Mouse (Mus musculus) lung, embryonic 14.5 days (tissue): ENCODE results near the gene 6430571L13Rik. TPM values are rescaled to one million over a fixed set of nuclear protein-coding genes. Genes with fewer than 3 reads are reported as not detected.

Experiments
- ATAC-seq: fragments of 200-750 bp; cut with Nextera tagmentation; 2 replicates; pipeline ENCODE4 v1.8.0; 2017; ENCODE audit warnings: mild to moderate bottlenecking, moderate TSS enrichment, moderate library complexity; ENCODE audit not compliant: insufficient read depth
- DNase-seq: peaks from one replicate; pipeline ENCODE4 v3.0.0-alpha.2; 2015
- H3K27ac ChIP-seq: fragments of 300-500 bp; sonication (generic); 2 replicates; pipeline ENCODE4 v1.5.1; 2014; ENCODE audit warnings: low read depth, mild to moderate bottlenecking, moderate library complexity
- H3K27me3 ChIP-seq: fragments of 300-500 bp; sonication (generic); 2 replicates; pipeline ENCODE4 v1.6.1; 2014; ENCODE audit warnings: low read length, control low read depth; ENCODE audit not compliant: insufficient read depth
- H3K36me3 ChIP-seq: fragments of 300-500 bp; sonication (generic); 2 replicates; pipeline ENCODE4 v1.6.1; 2014; ENCODE audit warnings: control low read depth; ENCODE audit not compliant: insufficient read depth
- H3K4me1 ChIP-seq: fragments of 300-500 bp; sonication (generic); 2 replicates; pipeline ENCODE4 v1.6.1; 2014; ENCODE audit warnings: antibody characterized with exemption, control low read depth; ENCODE audit not compliant: insufficient read depth
- H3K4me2 ChIP-seq: fragments of 300-500 bp; sonication (generic); 2 replicates; pipeline ENCODE4 v1.6.1; 2014; ENCODE audit warnings: mild to moderate bottlenecking
- H3K4me3 ChIP-seq: fragments of 300-500 bp; sonication (generic); 2 replicates; pipeline ENCODE4 v1.5.1; 2014; ENCODE audit warnings: low read depth, low read length
- H3K9ac ChIP-seq: fragments of 300-500 bp; sonication (generic); 2 replicates; pipeline ENCODE4 v1.6.1; 2014
- H3K9me3 ChIP-seq: fragments of 300-500 bp; sonication (generic); 2 replicates; pipeline ENCODE4 v1.6.1; 2016; ENCODE audit warnings: low read depth, low read length, control low read depth
- CTCF ChIP-seq: IDR thresholded peaks from 2 replicates; pipeline ENCODE4 v1.5.1; 2016; ENCODE audit warnings: antibody characterized with exemption, low read depth
- WGBS: fragments of 180-500 bp; shearing (Covaris S2); extraction: QIAGEN DNeasy Blood & Tissue Kit; methylation state at CpG from one replicate; pipeline ENCODE4 v1.1.7; 2014; 5-methylcytosine and 5-hydroxymethylcytosine counted together
- polyA plus RNA-seq: library from polyadenylated mRNA; unstranded; fragments of >200 nt; fragmentation: Nextera tagmentation; extraction: Ambion mirVana; gene quantifications from 2 replicates; pipeline ENCODE4 v1.2.1, GENCODE M21; 2014

Gene 6430571L13Rik
- polyA plus RNA-seq, 1 experiment from 2014 or later = 0.28 TPM

DNA sequence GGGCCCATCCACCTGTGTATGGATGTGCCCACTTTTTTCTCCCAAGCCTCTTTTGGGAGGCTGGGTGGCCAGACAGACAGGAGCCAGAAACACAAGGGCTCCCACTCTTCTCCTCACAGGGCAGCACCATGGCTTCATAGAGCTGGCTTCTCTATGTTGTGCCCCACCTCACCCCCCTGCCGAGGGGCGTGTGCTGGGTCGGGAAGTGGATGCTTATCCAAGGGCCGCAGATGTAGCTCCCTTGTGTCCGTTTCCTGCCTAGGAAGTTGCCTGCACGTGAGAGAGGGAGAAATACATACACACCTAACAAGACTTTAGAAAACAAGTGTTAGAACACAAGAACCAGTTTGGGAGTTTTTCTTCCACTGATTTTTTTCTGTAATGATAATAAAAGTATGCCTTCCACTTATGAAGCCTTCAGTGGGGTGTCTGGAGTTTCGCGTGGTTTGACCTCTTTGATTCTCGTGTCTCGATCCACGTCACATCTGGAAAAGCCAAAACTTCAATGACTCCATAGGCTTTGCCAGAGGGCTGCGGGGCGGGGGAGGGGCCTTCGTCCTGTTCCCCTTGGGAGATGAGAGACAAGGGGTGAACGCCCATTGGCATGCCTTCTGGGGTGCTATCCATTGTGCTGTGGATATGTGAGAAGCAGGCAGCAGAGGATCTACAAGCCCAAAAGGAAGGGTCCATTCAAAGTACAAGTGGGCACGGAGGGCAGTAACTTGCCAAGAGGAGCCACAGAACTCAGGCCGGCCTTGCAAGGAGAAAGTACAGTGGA, 38.7 kb upstream of the 6430571L13Rik start:
- H3K4me1 ChIP-seq = 0 out of 2 replicates have a peak, but pooled peaks cover 6% of the 10 kb centered on the region
- peak overlapping the region; percentile 16; the same call in 1 of the 2 replicates for H3K9ac ChIP-seq
- ATAC-seq = no peak
- 74% methylated on average over 17 of the region's 17 CpGs for WGBS
- H3K9me3 ChIP-seq = no peaks in the 10 kb centered on the region
- no peak overlapping the region for H3K4me2 ChIP-seq
- no peak for DNase-seq
- no peak for TF ChIP-seq CTCF
- no peaks in the 10 kb centered on the region for H3K27me3 ChIP-seq
- peaks cover 23% of the 10 kb centered on the region for H3K36me3 ChIP-seq
- no peak overlapping the region for H3K4me3 ChIP-seq
- H3K27ac ChIP-seq = peak overlapping the region; percentile 3; the same call in 1 of the 2 replicates

DNA sequence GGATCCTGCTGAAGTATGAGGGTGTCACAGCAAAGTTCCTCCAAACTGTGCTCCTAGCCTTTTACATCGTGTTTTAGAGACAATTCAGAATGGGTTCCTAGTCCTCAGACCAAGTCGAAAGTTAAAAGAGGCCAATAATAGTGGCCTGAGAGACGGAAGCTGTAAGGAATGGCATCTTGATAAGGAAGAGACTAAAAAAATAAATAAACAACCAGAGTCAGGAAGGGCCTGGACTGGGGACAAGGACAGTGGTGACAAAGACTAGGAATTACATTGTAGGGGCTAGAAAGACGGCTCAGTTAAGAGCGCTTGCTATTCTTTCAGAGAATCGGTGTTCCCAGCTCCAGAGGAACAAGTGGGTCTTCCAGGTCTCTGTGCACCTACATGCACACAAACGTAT, 37.8 kb upstream of the 6430571L13Rik start:
- H3K27me3 ChIP-seq = no peaks in the 10 kb centered on the region
- 54% methylated on average over 7 of the region's 7 CpGs for WGBS
- H3K4me1 ChIP-seq = peaks cover 8% of the 10 kb centered on the region; the same call in 1 of the 2 replicates
- no peak for TF ChIP-seq CTCF
- 0 out of 2 replicates have a peak overlapping the region, but pooled peaks have one; percentile 20 for H3K27ac ChIP-seq
- no peak overlapping the region for H3K4me3 ChIP-seq
- DNase-seq (no peak), ATAC-seq (no peak)
- no peaks in the 10 kb centered on the region for H3K9me3 ChIP-seq
- H3K9ac ChIP-seq = no peak overlapping the region
- H3K36me3 ChIP-seq = peaks cover 23% of the 10 kb centered on the region
- H3K4me2 ChIP-seq = no peak overlapping the region

DNA sequence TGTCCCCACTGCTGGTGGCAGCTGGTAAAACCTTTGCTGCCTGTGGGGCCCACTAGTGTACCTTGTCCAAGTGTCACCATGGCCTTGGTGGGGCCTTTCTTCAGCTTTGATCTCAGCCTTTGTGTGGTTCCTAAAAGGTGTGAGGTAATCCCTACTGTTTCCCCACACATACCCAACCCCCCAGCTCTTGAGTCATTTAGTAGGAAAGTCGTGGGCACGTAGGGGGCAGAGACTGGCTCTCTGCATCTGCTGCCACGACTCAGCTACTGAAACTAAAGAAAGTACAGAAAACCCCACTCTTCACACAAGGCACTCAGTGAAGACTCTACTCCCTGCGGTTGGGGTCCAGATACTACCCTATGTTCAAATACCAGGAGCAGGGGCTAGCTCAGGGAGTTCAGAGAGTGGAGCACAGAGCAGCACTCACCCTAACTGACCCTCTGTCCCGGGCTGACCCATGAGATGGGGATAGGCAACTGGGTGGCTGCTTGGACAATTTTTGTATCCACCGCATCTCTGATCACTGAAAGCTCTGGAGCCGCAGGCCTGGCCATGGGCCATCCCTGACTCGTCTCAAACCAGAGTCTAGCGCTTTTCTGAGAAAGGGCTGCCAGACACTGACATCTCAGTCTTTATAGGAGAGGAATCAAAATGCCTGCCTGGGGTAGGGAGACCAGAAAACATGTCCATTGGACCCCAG, 37.1 kb upstream of the 6430571L13Rik start:
- TF ChIP-seq CTCF = no peak
- peaks cover 23% of the 10 kb centered on the region for H3K36me3 ChIP-seq
- H3K9ac ChIP-seq = no peak overlapping the region
- no peaks in the 10 kb centered on the region for H3K27me3 ChIP-seq
- no peak overlapping the region for H3K4me2 ChIP-seq
- peak overlapping the region; percentile 20; the same call in 1 of the 2 replicates for H3K27ac ChIP-seq
- ATAC-seq (no peak), DNase-seq (no peak)
- peaks cover 14% of the 10 kb centered on the region; the same call in 1 of the 2 replicates for H3K4me1 ChIP-seq
- WGBS = 63% methylated on average over 9 of the region's 9 CpGs
- no peak overlapping the region for H3K4me3 ChIP-seq
- H3K9me3 ChIP-seq = no peaks in the 10 kb centered on the region

DNA sequence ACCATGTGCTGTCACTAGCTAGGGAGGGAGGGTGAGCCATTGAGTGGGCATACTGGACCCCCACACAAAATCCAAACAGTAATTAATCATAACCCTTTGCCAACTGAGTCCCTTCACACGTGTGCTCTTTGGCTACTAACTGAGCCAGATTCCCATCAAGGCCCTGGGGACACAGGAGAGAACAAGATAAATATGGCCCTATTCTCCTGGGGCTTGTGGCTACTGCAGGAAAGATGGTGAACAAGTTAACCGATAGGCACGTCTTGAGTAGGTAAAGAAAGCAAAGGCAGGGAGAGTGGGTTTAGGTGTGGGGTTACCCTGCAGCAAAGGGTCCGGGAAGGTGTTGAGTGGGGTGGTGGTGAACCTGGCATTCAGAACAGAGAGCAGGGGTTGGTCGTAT, 36.5 kb upstream of the 6430571L13Rik start:
- 75% methylated on average over 5 of the region's 5 CpGs for WGBS
- no peak for TF ChIP-seq CTCF
- Histone ChIP-seq H3K4me2 (no peak overlapping the region), H3K9me3 (no peaks in the 10 kb centered on the region), H3K4me1 (peaks cover 12% of the 10 kb centered on the region; the same call in 1 of the 2 replicates), H3K27me3 (no peaks in the 10 kb centered on the region), H3K27ac (no peak overlapping the region), H3K9ac (no peak overlapping the region), H3K4me3 (no peak overlapping the region), H3K36me3 (peaks cover 23% of the 10 kb centered on the region)
- DNase-seq (no peak), ATAC-seq (no peak)

DNA sequence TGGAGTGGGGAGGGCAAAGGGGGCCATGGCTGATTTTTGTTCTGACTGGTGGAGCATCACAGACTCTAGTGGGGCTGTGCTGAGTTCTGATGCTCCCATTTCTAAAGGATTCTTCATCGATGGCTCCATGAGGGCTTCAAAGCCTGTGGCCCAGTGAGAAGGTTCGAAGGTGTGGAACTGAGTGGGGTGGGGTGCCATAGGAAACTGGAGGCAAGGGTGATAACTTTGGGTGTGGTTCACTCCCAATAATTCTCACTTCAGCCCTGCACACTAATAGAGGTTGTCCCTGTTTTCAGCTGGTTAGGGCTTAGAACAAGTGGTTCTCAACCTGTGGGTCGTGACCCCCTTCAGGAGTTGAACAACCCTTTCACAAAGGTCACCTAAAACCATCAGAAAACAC, 36.0 kb upstream of the 6430571L13Rik start:
- 94% methylated on average over 3 of the region's 3 CpGs for WGBS
- H3K27me3 ChIP-seq = no peaks in the 10 kb centered on the region
- no peaks in the 10 kb centered on the region for H3K9me3 ChIP-seq
- H3K4me3 ChIP-seq = no peak overlapping the region
- H3K36me3 ChIP-seq = peaks cover 23% of the 10 kb centered on the region
- H3K4me2 ChIP-seq = no peak overlapping the region
- H3K27ac ChIP-seq = no peak overlapping the region
- ATAC-seq (no peak), DNase-seq (no peak)
- H3K9ac ChIP-seq = no peak overlapping the region
- peaks cover 11% of the 10 kb centered on the region; the same call in 1 of the 2 replicates for H3K4me1 ChIP-seq
- TF ChIP-seq CTCF = no peak

DNA sequence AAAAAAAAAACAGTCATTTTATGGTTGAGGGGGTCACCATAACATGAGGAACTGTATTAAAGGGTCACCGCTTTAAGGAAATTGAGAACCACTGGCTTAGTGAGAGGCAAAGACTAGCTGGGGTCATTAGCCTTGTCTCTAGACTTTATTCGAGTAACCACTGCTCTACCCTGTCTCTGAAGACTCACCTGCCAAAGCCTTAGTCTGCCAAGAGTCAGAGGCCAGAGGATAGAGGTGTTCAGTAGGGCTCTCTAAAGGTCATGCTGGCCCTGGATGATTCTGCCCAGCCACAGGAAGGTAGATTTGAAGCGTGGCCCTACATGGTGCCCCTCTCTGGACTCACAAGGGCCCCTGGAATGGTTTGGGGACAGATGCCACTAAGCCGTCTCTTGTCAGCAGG, 35.4 kb upstream of the 6430571L13Rik start:
- Histone ChIP-seq H3K9me3 (no peaks in the 10 kb centered on the region), H3K4me1 (peaks cover 11% of the 10 kb centered on the region; the same call in 1 of the 2 replicates), H3K36me3 (peaks cover 20% of the 10 kb centered on the region), H3K27ac (peak overlapping the region; percentile 81; the same call in 1 of the 2 replicates), H3K9ac (no peak overlapping the region), H3K4me3 (no peak overlapping the region), H3K4me2 (no peak overlapping the region), H3K27me3 (no peaks in the 10 kb centered on the region)
- TF ChIP-seq CTCF = no peak
- ATAC-seq (no peak), DNase-seq (no peak)
- 77% methylated on average over 4 of the region's 4 CpGs for WGBS
